Comparison of ENCODE assay signal across 20 mouse cellular contexts in genomic region chr7:109422803-109423202, GRCm38 (mm10). TPM values are rescaled to one million over a fixed set of nuclear protein-coding genes. Genes with fewer than 3 reads are reported as not detected.
DNase-seq lines count a peak whose midpoint lies in the region; ATAC-seq and TF ChIP-seq lines count a peak whose summit lies in the region.
"Had no signal": no experiment of that assay in that cellular context is flagged by ENCODE, and none has a peak within 500 bp of the region (broad histone marks: within the 10 kb centered on the region; RNA-seq: fewer than 3 reads in every experiment).

No protein-coding gene starts in this region.

- no peak for TF ChIP-seq CTCF in midbrain, postnatal 0 days (IDR thresholded peaks at IDR 0.05)

- H3K9me3 ChIP-seq in midbrain, embryonic 15.5 days, result no peaks in the 10 kb centered on the region
- H3K9me3 ChIP-seq in midbrain, postnatal 0 days (ENCODE audit: low read length), result no peaks in the 10 kb centered on the region
- no peaks in the 10 kb centered on the region for H3K9me3 ChIP-seq in midbrain, embryonic 16.5 days (replicated peaks; ENCODE audit: control insufficient read depth, low read length, poor library complexity, severe bottlenecking)
- H3K9me3 ChIP-seq in midbrain, embryonic 11.5 days (ENCODE audit: control insufficient read depth, low read length), result no peaks in the 10 kb centered on the region; the same call in 1 of the 2 replicates
- H3K9me3 ChIP-seq: G1E had no signal

- no peak overlapping the region for H3K9ac ChIP-seq in midbrain, embryonic 15.5 days
- H3K9ac ChIP-seq in midbrain, postnatal 0 days (replicated peaks; ENCODE audit: low read length, poor library complexity, severe bottlenecking), result no peak overlapping the region
- H3K9ac ChIP-seq in midbrain, embryonic 16.5 days (ENCODE audit: low read depth, low read length), result no peak overlapping the region
- H3K9ac ChIP-seq in midbrain, embryonic 11.5 days (ENCODE audit: low read length), result no peak overlapping the region

- no peak overlapping the region for H3K27ac ChIP-seq in midbrain, embryonic 15.5 days
- H3K27ac ChIP-seq in midbrain, postnatal 0 days (ENCODE audit: low read depth, low read length), result no peak overlapping the region
- no peak overlapping the region for H3K27ac ChIP-seq in midbrain, embryonic 16.5 days (ENCODE audit: low read length)
- no peak overlapping the region for H3K27ac ChIP-seq in midbrain, embryonic 11.5 days (ENCODE audit: low read depth, low read length)

- WGBS in midbrain, embryonic 15.5 days, result 83% methylated on average over 8 of the region's 8 CpGs
- 73% methylated on average over 8 of the region's 8 CpGs for WGBS in midbrain, postnatal 0 days
- 76% methylated on average over 8 of the region's 8 CpGs for WGBS in midbrain, embryonic 16.5 days
- 79% methylated on average over 8 of the region's 8 CpGs for WGBS in midbrain, embryonic 11.5 days

- no peak for DNase-seq in midbrain, postnatal 0 days (ENCODE audit: low spot score)
- DNase-seq in midbrain, embryonic 11.5 days (ENCODE audit: low spot score, missing footprints), result no peak
- DNase-seq: adrenal gland, adult 2 months; adrenal gland, adult 8-10 months; adrenal gland, postnatal 10 days; adrenal gland, postnatal 14 days; adrenal gland, postnatal 25 days; adrenal gland, postnatal 36 days; B cell, adult 2 months; cerebellum, adult 11 months; cerebellum, adult 11-12 months; cerebellum, adult 18-20 months had no signal

- no peaks in the 10 kb centered on the region for H3K36me3 ChIP-seq in midbrain, embryonic 15.5 days (replicated peaks)
- H3K36me3 ChIP-seq in midbrain, postnatal 0 days (ENCODE audit: insufficient read depth, low read length), result no peaks in the 10 kb centered on the region
- no peaks in the 10 kb centered on the region for H3K36me3 ChIP-seq in midbrain, embryonic 16.5 days (ENCODE audit: control insufficient read depth, insufficient read depth, low read length)
- no peaks in the 10 kb centered on the region for H3K36me3 ChIP-seq in midbrain, embryonic 11.5 days (ENCODE audit: control insufficient read depth, insufficient read depth, low read length)
- H3K36me3 ChIP-seq: G1E had no signal

- H3K4me1 ChIP-seq in midbrain, embryonic 15.5 days, result no peaks in the 10 kb centered on the region
- H3K4me1 ChIP-seq in midbrain, postnatal 0 days (ENCODE audit: insufficient read depth, low read length), result no peaks in the 10 kb centered on the region
- no peaks in the 10 kb centered on the region; the same call in 1 of the 2 replicates for H3K4me1 ChIP-seq in midbrain, embryonic 16.5 days (ENCODE audit: control insufficient read depth, insufficient read depth, low read length)
- no peaks in the 10 kb centered on the region for H3K4me1 ChIP-seq in midbrain, embryonic 11.5 days (ENCODE audit: control insufficient read depth, insufficient read depth, low read length)

- ATAC-seq in midbrain, embryonic 15.5 days (replicated peaks), result peak; percentile 60; the same call in 1 of the 2 replicates
- no peak for ATAC-seq in midbrain, postnatal 0 days (ENCODE audit: low FRiP score)
- peak; percentile 57; the same call in 1 of the 2 replicates for ATAC-seq in midbrain, embryonic 16.5 days
- ATAC-seq in midbrain, embryonic 11.5 days (ENCODE audit: low FRiP score), result no peak
- ATAC-seq: activated CD4-positive, CD25-positive, alpha-beta regulatory T cell, adult 4 months; CD4-positive, CD25-positive, alpha-beta regulatory T cell, adult 4 months; Patski had no signal

- H3K4me2 ChIP-seq in midbrain, embryonic 15.5 days, result no peak overlapping the region
- H3K4me2 ChIP-seq in midbrain, postnatal 0 days (ENCODE audit: low read depth, low read length, poor library complexity, severe bottlenecking), result no peak overlapping the region
- no peak overlapping the region for H3K4me2 ChIP-seq in midbrain, embryonic 16.5 days (ENCODE audit: low read length)
- no peak overlapping the region for H3K4me2 ChIP-seq in midbrain, embryonic 11.5 days

- H3K27me3 ChIP-seq in midbrain, embryonic 15.5 days (replicated peaks), result no peaks in the 10 kb centered on the region
- no peaks in the 10 kb centered on the region for H3K27me3 ChIP-seq in midbrain, postnatal 0 days (ENCODE audit: insufficient read depth, low read length)
- H3K27me3 ChIP-seq in midbrain, embryonic 16.5 days (ENCODE audit: control insufficient read depth, insufficient read depth, low read depth, low read length), result no peaks in the 10 kb centered on the region
- H3K27me3 ChIP-seq in midbrain, embryonic 11.5 days (ENCODE audit: control insufficient read depth, insufficient read depth, low read length), result no peaks in the 10 kb centered on the region
- H3K27me3 ChIP-seq: Patski had no signal

- no peak overlapping the region for H3K4me3 ChIP-seq in midbrain, embryonic 15.5 days
- no peak overlapping the region for H3K4me3 ChIP-seq in midbrain, postnatal 0 days (ENCODE audit: low read depth, low read length)
- no peak overlapping the region for H3K4me3 ChIP-seq in midbrain, embryonic 16.5 days (ENCODE audit: low read depth, low read length)
- H3K4me3 ChIP-seq in midbrain, embryonic 11.5 days (ENCODE audit: low read depth, low read length), result no peak overlapping the region

RNA-seq across cellular contexts. Expression of gene Stk33, which starts 16.1 kb away (rescaled TPM):
- polyA plus RNA-seq in midbrain, embryonic 15.5 days (2015; fragmentation: Nextera tagmentation; extraction: Ambion mirVana), result 7.8 and 8.4 TPM in 2 replicates
- total RNA-seq in midbrain, postnatal 0 days (2014; rRNA removed), result 6.5 and 6.9 TPM in 2 replicates
- 6.9 and 7.9 TPM in 2 replicates for polyA plus RNA-seq in midbrain, postnatal 0 days (2015; fragmentation: Nextera tagmentation; extraction: Ambion mirVana)
- 8.0 and 10.1 TPM in 2 replicates for polyA plus RNA-seq in midbrain, embryonic 16.5 days (2015; fragmentation: Nextera tagmentation; extraction: Ambion mirVana)
- 28.4 and 29.7 TPM in 2 replicates for polyA plus RNA-seq in midbrain, embryonic 11.5 days (2014; fragmentation: Nextera tagmentation; extraction: Ambion mirVana)
- total RNA-seq: CH12.LX, G1E, MEL had no signal
- polyA plus RNA-seq: activated CD4-positive, CD25-positive, alpha-beta regulatory T cell, adult 4 months; CD4-positive, CD25-positive, alpha-beta regulatory T cell, adult 4 months; G1E; Patski had no signal

Comparison
In these comparisons a context has a peak if more than half of its experiments do, and no peak if none do; other contexts are left out.
1. ATAC-seq: peak in midbrain, embryonic 15.5 days (single experiment) and midbrain, embryonic 16.5 days (single experiment); none in midbrain, postnatal 0 days (single experiment) and midbrain, embryonic 11.5 days (single experiment).